Mouse (Mus musculus) C2C12 (cell line): ENCODE results near the gene Strip2.

ENCODE experiments used
- CTCF ChIP-seq: IDR thresholded peaks from one replicate; pipeline ENCODE4 v1.5.1; 2011; ENCODE audit not compliant: control insufficient read depth, insufficient read depth, insufficient read length
- MAX ChIP-seq: IDR thresholded peaks from one replicate; pipeline ENCODE4 v1.6.1; 2011; ENCODE audit warnings: mild to moderate bottlenecking, control low read depth
- MYOD1 ChIP-seq: IDR thresholded peaks from one replicate; pipeline ENCODE4 v1.6.1; 2011; ENCODE audit warnings: low read depth; ENCODE audit not compliant: control insufficient read depth, insufficient read length
- MYOG ChIP-seq: IDR thresholded peaks from one replicate; pipeline ENCODE4 v1.6.1; 2011; ENCODE audit not compliant: control insufficient read depth, insufficient read length; ENCODE audit errors: extremely low read depth
- USF1 ChIP-seq: IDR thresholded peaks from one replicate; pipeline ENCODE4 v1.6.1; 2011; ENCODE audit warnings: low read depth, mild to moderate bottlenecking, control low read depth, moderate library complexity

- TF ChIP-seq CTCF (no peak), MAX (no peak), USF1 (no peak), MYOD1 (no peak), MYOG (no peak)
Measured at GRCm38 (mm10) chr6:29980461-29980860, 63.6 kb downstream of the Strip2 start.
